Mouse (Mus musculus) small intestine, adult 2 months (tissue): ENCODE data around the gene Tph1.

Experiments used
- CTCF ChIP-seq: fragments of 200-500 bp; IDR thresholded peaks from 2 replicates; pipeline ENCODE4 v1.5.1; 2012; ENCODE audit warnings: low read depth, mild to moderate bottlenecking, control low read depth, inconsistent platforms, low read length, moderate library complexity, mixed read lengths; ENCODE audit not compliant: insufficient replicate concordance, insufficient read length; ENCODE audit errors: extremely low read depth
- POLR2A ChIP-seq: fragments of 200-500 bp; IDR thresholded peaks from 2 replicates; pipeline ENCODE4 v1.6.1; 2012; ENCODE audit warnings: low read depth, mild to moderate bottlenecking, control low read depth, inconsistent platforms, low read length, moderate library complexity

DNA sequence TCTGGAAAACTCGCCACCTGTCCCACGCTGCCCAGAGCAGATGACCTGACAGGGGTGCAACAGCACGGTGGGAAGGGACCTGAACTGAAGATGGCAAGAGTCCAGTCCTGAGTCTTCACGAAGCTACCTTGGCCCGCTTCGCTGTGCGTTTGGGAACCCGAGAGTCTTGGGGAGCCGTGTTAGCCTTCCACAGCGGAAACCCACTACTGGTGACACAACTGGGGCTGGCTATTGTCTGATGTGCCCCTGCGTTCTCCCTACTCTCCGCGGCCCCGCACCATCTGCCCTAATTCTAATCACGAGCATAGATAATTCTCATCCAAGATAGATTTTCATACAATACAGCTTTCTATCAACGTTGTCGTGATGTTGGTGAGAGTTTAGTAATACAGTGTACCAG, 32.3 kb downstream of the Tph1 start:
- no peak for TF ChIP-seq CTCF
- TF ChIP-seq POLR2A = no peak
